Mouse (Mus musculus): ENCODE measurements around the gene Hmmr.

GRCm38 (mm10) chr11:40694311-40695087 lies 38.7 kb downstream of the Hmmr start:
- no peak for TF ChIP-seq ZNF384 (IDR thresholded peaks at IDR 0.05; ENCODE audit: low read depth, low read length)
- TF ChIP-seq HCFC1 (IDR thresholded peaks at IDR 0.05; ENCODE audit: borderline replicate concordance, insufficient read depth, low read length) = peak; percentile 41; the same call in 1 of the 2 replicates

Measured in ES-E14 (cell line).